Mouse (Mus musculus) lung, adult 18-20 months (tissue): ENCODE results near the gene Atg16l2.

Experiments used
- DNase-seq, 2 experiments: peaks; one replicate each; pipeline ENCODE4 v3.0.0; 2022; ENCODE audit warnings: mixed read lengths in 2 of 2

The Atg16l2 gene

GRCm38 (mm10) chr7:101291211-101291610 lies 10.8 kb downstream of the Atg16l2 start:
- no peak for DNase-seq

GRCm38 (mm10) chr7:101290401-101290800 lies 11.7 kb downstream of the Atg16l2 start:
- DNase-seq = no peak

GRCm38 (mm10) chr7:101288436-101288835 lies 13.6 kb downstream of the Atg16l2 start:
- DNase-seq = peak in 1 of 2 experiments; percentile 46

GRCm38 (mm10) chr7:101287820-101288219 lies 14.2 kb downstream of the Atg16l2 start:
- no peak for DNase-seq

- DNase-seq = no peak
Measured at GRCm38 (mm10) chr7:101286891-101287290, 15.2 kb downstream of the Atg16l2 start.

GRCm38 (mm10) chr7:101284504-101284903 lies 17.5 kb downstream of the Atg16l2 start:
- DNase-seq = no peak

GRCm38 (mm10) chr7:101282721-101283120 lies 19.3 kb downstream of the Atg16l2 start:
- no peak for DNase-seq

GRCm38 (mm10) chr7:101272466-101273160 lies 29.4 kb downstream of the Atg16l2 start:
- DNase-seq = no peak

GRCm38 (mm10) chr7:101271602-101272001 lies 30.4 kb downstream of the Atg16l2 start:
- no peak for DNase-seq

GRCm38 (mm10) chr7:101267457-101268259 lies 34.4 kb downstream of the Atg16l2 start:
- no peak for DNase-seq

- DNase-seq = no peak
Measured at GRCm38 (mm10) chr7:101263511-101263910, 38.5 kb downstream of the Atg16l2 start.

- DNase-seq = no peak
Measured at GRCm38 (mm10) chr7:101261941-101262546, 40.0 kb downstream of the Atg16l2 start.

GRCm38 (mm10) chr7:101258482-101258881 lies 43.6 kb downstream of the Atg16l2 start:
- peak in 1 of 2 experiments; percentile 24 for DNase-seq

GRCm38 (mm10) chr7:101253071-101253470 lies 49.0 kb downstream of the Atg16l2 start:
- DNase-seq = no peak

- no peak for DNase-seq
Measured at GRCm38 (mm10) chr7:101249173-101249572, 52.9 kb downstream of the Atg16l2 start.

- no peak for DNase-seq
Measured at GRCm38 (mm10) chr7:101248760-101249159, 53.3 kb downstream of the Atg16l2 start.

- no peak for DNase-seq
Measured at GRCm38 (mm10) chr7:101236712-101237473, 65.2 kb downstream of the Atg16l2 start.

- no peak for DNase-seq
Measured at GRCm38 (mm10) chr7:101232716-101233115, 69.3 kb downstream of the Atg16l2 start.

GRCm38 (mm10) chr7:101231458-101231857 lies 70.6 kb downstream of the Atg16l2 start:
- no peak for DNase-seq

GRCm38 (mm10) chr7:101229336-101229735 lies 72.7 kb downstream of the Atg16l2 start:
- no peak for DNase-seq

- no peak for DNase-seq
Measured at GRCm38 (mm10) chr7:101223501-101223900, 78.5 kb downstream of the Atg16l2 start.

- DNase-seq = no peak
Measured at GRCm38 (mm10) chr7:101216724-101217123, 85.3 kb downstream of the Atg16l2 start.
